Mouse (Mus musculus) kidney, adult 2 months (tissue): ENCODE results near the gene Vps33b. TPM values are rescaled to one million over a fixed set of nuclear protein-coding genes. Genes with fewer than 3 reads are reported as not detected.

Source experiments
- DNase-seq: peaks from one replicate; pipeline ENCODE4 v3.0.0; 2021
- H3K27ac ChIP-seq: fragments of 200-500 bp; 2 replicates; pipeline ENCODE4 v1.5.1; 2012; ENCODE audit warnings: low read depth, low read length, control low read depth, inconsistent platforms; ENCODE audit not compliant: insufficient read depth
- H3K27me3 ChIP-seq: fragments of 200-500 bp; replicated peaks from 2 replicates; pipeline ENCODE4 v1.6.1; 2012; ENCODE audit warnings: mild to moderate bottlenecking, moderate library complexity, low read length, inconsistent platforms; ENCODE audit not compliant: control insufficient read depth, insufficient read depth
- H3K36me3 ChIP-seq: fragments of 200-500 bp; 2 replicates; pipeline ENCODE4 v1.6.1; 2012; ENCODE audit warnings: mild to moderate bottlenecking, moderate library complexity, low read length, inconsistent platforms; ENCODE audit not compliant: control insufficient read depth, insufficient read depth
- H3K4me1 ChIP-seq: fragments of 200-500 bp; 2 replicates; pipeline ENCODE4 v1.6.1; 2011; ENCODE audit warnings: low read length; ENCODE audit not compliant: control insufficient read depth, insufficient read depth
- H3K4me3 ChIP-seq: fragments of 200-500 bp; 2 replicates; pipeline ENCODE4 v1.5.1; 2011; ENCODE audit warnings: mild to moderate bottlenecking, low read depth, low read length, control low read depth; ENCODE audit not compliant: insufficient read depth
- CTCF ChIP-seq: fragments of 200-500 bp; conservative IDR thresholded peaks from 2 replicates; pipeline ENCODE4 v1.5.1; 2011; ENCODE audit warnings: low read depth, mild to moderate bottlenecking, control low read depth, low read length, moderate library complexity, mixed read lengths; ENCODE audit not compliant: insufficient read depth, insufficient read length
- POLR2A ChIP-seq: fragments of 200-500 bp; IDR thresholded peaks from one replicate; pipeline ENCODE4 v1.6.1; 2011; ENCODE audit warnings: low read depth, low read length, control low read depth
- WGBS: fragments of 180-500 bp; shearing (Covaris S2); methylation state at CpG from one replicate; pipeline ENCODE4 v1.1.7; 2018; 5-methylcytosine and 5-hydroxymethylcytosine counted together
- polyA plus RNA-seq: library from polyadenylated mRNA; depleted of rRNA; stranded (reverse); fragments of >200 nt; gene quantifications from 2 replicates; pipeline ENCODE4 v1.2.3, GENCODE M21; 2012

Vps33b gene
- polyA plus RNA-seq, 1 experiment: 10.1 TPM

DNA sequence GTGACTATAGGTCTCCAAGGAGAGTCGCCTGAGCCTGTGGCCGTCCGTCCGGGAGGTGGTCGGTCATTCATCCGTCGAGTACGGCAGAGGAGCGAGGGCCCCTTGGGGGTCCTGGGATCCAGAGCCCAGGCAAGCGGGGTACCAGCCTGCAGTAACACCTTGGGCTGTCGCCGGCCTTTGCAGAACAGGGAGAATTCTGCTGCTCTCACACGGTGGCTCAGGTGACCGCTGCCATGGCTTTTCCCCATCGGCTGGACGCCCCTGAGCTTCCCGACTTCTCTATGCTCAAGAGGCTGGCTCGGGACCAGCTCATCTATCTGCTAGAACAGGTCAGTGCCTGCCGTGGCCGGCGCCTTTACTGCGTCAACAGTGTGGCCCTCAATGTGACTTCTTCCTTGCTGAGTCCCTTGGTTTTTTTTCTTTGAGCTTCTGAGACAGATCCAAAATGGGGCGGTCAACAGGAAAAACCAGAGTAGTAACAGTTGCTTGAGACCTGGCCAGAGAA lies 354 bp downstream of the Vps33b start:
- TF ChIP-seq CTCF (no peak), POLR2A (no peak)
- peaks cover 6% of the 10 kb centered on the region for H3K4me1 ChIP-seq
- H3K27ac ChIP-seq: peak overlapping the region; percentile 46
- DNase-seq: peak; percentile 56
- WGBS: under 1% methylated on average over 23 of the region's 23 CpGs
- H3K27me3 ChIP-seq: no peaks in the 10 kb centered on the region
- no peaks in the 10 kb centered on the region for H3K36me3 ChIP-seq
- peak overlapping the region; percentile 99 for H3K4me3 ChIP-seq

DNA sequence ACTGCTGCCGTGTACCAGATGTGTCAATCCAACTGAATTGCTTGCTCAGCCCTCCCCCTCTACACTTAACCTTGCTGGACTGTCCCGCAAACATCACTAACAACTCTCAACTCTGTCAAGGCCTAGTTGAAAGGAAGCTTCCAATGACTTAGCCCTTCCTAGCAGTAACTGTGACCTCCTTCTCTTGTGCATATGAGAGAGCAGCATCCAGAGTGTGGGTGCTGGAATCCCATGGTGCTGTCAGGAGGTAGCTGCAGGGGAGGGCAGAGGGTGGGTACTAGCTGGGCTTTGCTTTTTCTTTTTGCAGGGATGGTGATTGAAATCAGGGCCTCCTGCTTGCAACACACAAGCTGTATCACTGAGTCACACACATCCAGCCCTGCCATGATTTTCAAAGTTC lies 4.0 kb downstream of the Vps33b start:
- TF ChIP-seq POLR2A (no peak), CTCF (no peak)
- Histone ChIP-seq H3K36me3 (peaks cover 2% of the 10 kb centered on the region; the same call in 1 of the 2 replicates), H3K27ac (no peak overlapping the region), H3K4me1 (peaks cover 6% of the 10 kb centered on the region), H3K27me3 (no peaks in the 10 kb centered on the region), H3K4me3 (no peak overlapping the region)
- DNase-seq: no peak
- 91% methylated on average over 2 of the region's 2 CpGs for WGBS

DNA sequence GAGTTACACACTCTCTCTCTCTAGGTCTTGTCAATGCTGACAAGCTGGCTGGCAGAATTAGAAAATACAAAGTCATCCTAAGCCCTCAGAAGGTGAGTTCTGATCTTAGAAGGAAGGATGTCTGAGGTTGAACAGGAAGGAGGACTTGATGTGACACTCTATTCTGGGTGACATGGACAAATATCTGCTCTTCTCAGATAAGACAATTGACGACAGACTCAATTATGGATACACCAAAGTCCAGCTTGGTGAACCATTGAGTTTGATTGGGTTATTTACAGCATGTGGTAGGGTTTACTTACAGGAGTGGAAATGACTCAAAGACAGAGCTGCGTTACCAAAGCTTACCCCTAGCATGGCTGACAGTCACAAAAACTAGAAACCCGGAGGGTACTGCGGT lies 6.9 kb downstream of the Vps33b start:
- H3K27ac ChIP-seq: no peak overlapping the region
- 99% methylated on average over 4 of the region's 4 CpGs for WGBS
- DNase-seq: no peak
- peaks cover 5% of the 10 kb centered on the region for H3K36me3 ChIP-seq
- TF ChIP-seq CTCF: no peak
- TF ChIP-seq POLR2A: no peak
- no peaks in the 10 kb centered on the region for H3K27me3 ChIP-seq
- H3K4me1 ChIP-seq: no peaks in the 10 kb centered on the region
- no peak overlapping the region for H3K4me3 ChIP-seq

DNA sequence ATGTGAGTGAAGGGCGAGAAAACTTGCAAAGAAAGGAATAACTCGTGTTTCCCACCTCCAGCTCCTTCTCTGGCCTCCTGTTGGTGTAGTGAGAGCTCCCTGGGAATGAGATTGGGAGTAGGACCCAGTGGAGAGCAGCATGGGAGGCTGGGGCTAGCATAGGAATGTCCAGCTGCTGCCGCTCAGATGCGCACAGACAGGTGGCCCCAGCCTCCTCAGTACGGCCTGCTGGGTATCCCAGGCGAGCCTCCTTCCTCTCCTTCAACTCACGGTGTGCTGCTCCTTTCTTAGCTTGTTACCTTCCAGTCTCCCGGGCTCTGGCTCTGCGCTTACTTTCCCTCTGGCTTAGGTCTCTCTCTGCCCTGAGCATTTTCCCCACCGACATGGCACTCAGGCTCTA lies 10.6 kb downstream of the Vps33b start:
- no peak overlapping the region for H3K27ac ChIP-seq
- H3K36me3 ChIP-seq: peaks cover 8% of the 10 kb centered on the region
- DNase-seq: no peak
- no peaks in the 10 kb centered on the region for H3K27me3 ChIP-seq
- no peaks in the 10 kb centered on the region for H3K4me1 ChIP-seq
- TF ChIP-seq POLR2A (no peak), CTCF (no peak)
- no peak overlapping the region for H3K4me3 ChIP-seq
- WGBS: 83% methylated on average over 10 of the region's 10 CpGs

GRCm38 (mm10) chr7:80280998-80281397 lies 11.5 kb downstream of the Vps33b start:
- 83% methylated on average over 2 of the region's 2 CpGs for WGBS
- Histone ChIP-seq H3K4me3 (no peak overlapping the region), H3K36me3 (peaks cover 7% of the 10 kb centered on the region)

GRCm38 (mm10) chr7:80281646-80282045 lies 12.2 kb downstream of the Vps33b start:
- WGBS: 93% methylated on average over 3 of the region's 3 CpGs
- no peak for TF ChIP-seq CTCF
- TF ChIP-seq POLR2A: no peak
- Histone ChIP-seq H3K27ac (no peak overlapping the region), H3K27me3 (no peaks in the 10 kb centered on the region), H3K4me3 (no peak overlapping the region), H3K4me1 (no peaks in the 10 kb centered on the region), H3K36me3 (peaks cover 6% of the 10 kb centered on the region)
- DNase-seq: no peak

More at GRCm38 (mm10) chr7:80280998-80281397, 11.5 kb downstream of the Vps33b start:
- no peak for TF ChIP-seq POLR2A
- no peak for TF ChIP-seq CTCF
- Histone ChIP-seq H3K27me3 (no peaks in the 10 kb centered on the region), H3K4me1 (no peaks in the 10 kb centered on the region), H3K27ac (no peak overlapping the region)
- no peak for DNase-seq

DNA sequence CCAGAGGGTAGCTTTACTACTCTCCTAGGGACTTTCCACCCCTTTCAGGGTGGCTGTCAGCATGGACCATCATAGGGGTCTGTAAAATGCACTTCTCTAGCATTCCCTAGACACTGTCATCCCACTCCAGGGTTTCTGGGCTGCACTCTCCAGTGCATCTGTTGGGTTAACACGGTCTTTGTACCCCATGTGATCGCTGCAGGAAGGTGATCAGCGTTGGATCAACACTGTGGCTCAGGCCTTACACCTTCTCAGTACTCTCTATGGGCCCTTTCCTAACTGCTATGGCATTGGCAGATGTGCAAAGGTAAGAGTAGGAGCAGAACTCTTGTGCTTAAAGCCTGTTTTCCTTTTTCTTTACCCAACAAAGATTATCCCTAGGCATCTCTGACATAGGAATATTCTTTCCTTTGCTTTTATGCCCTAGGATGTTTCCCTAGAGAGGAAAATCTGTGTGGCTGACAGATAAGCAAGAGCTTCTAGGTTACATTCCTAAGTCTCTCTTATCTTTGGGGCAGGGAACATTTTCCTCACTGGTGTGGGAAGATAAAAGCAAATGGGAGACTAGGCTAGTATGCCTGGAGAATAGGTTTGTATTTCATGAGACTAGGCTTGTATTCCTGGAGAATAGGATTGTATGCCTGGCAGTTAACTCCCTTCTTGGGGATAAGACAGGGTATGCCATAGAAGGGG lies 13.9 kb downstream of the Vps33b start:
- H3K27me3 ChIP-seq: no peaks in the 10 kb centered on the region
- no peak for TF ChIP-seq POLR2A
- TF ChIP-seq CTCF: no peak
- no peak overlapping the region for H3K27ac ChIP-seq
- H3K36me3 ChIP-seq: peaks cover 6% of the 10 kb centered on the region
- no peak for DNase-seq
- no peaks in the 10 kb centered on the region for H3K4me1 ChIP-seq
- WGBS: 85% methylated on average over 3 of the region's 3 CpGs
- H3K4me3 ChIP-seq: no peak overlapping the region
